Mouse (Mus musculus) left cerebral cortex, postnatal 4 days (tissue): ENCODE measurements at regions not wholly inside any gene's neighbourhood (a gene's known extent, or its start where the extent isn't known, plus 50 kb on each side); places are given as distances from the start of the nearest gene placed in this dataset.

Source experiments
- DNase-seq: peaks from one replicate; pipeline ENCODE4 v3.0.0-alpha.2; 2022
- intact Hi-C: fragments of 180-260 bp; cut with DNase I; formaldehyde crosslinking; loops from one replicate; pipeline ENCODE4 v1.15.1; 2025

- no peak for DNase-seq
- intact Hi-C loops = no loop called here
These were observed 439.3 kb upstream of the Ubash3b start for GRCm38 (mm10) chr9:41600778-41601177.

- intact Hi-C loops = no loop called here
- no peak for DNase-seq
These were observed 438.4 kb upstream of the Ubash3b start for GRCm38 (mm10) chr9:41599874-41600273.

DNA sequence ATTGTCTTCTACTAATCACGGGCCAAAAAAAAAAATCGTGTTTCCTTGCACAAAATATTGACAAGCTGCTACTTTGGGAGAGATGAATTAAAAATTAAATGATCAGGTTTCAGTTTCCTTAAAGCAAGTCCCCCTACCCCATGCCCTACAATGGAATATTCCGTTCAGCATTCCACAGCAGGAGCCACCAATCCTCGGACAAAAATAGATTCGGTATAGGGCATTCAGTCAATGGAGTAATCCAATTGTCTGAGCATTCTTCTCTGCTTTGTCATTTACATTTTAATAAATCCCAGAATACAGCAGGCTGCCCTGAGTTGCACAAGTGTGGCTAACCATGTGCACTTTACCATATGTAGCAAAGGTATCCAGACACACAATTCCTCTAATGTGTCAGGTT, 434.3 kb upstream of the Ubash3b start:
- DNase-seq = no peak
- intact Hi-C loops = no loop called here

DNA sequence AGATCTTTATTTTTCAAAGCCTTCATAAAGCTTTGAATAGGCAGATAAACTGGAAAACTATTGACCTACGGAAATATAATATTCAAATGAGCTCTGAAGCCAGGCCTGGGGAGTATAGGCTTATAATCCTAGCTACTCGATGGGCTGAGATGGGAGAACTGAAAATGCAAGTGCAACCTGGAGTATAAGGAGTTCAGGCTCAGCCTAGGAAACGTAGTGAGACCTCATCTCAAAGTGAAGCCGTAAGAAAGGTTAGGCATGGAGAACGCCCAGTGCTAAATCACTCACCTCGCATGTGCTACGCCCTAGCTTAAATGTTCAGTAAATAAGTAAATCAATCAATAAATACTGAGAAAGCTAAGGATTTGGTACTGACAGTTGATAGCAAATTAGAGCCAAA, 432.5 kb upstream of the Ubash3b start:
- DNase-seq = no peak
- intact Hi-C loops = no loop called here

DNA sequence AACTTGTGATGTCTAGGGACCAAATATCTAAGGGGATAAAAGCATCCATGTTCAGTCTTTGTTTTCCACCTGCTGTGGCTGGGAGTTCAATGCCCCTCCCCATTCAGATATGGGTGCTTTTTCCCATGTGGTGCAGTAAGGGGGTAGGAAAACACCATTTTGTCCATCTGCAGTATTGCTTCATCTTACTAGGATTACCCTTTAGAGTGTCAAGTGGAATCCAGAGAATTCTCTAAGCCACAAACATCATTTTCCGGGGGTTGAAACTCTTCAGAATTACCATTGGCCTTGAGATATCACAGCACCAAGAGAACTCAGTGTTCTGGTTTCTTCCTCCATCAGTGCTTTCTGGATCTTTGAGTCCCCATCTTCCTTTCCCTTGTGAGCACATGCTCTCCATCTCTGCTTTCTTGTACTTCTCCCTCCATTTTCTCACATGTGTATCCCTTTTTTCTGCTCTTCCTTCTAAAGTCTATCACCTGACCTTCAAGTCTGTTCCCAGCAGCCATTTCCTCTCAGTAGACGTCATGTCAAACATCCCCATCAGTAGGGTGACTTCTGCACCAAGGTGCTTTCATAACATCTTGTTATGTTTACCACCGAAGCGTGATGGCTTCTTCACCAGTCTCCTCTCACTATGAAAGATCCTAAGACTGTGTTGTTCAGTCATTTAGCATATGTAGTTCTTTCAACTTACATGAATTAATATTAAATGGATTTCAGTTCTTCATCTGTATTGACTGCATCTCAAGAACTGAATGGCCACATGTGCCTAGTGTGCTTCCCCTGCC, 431.6 kb upstream of the Ubash3b start:
- DNase-seq = no peak
- intact Hi-C loops = no loop called here

GRCm38 (mm10) chr9:41592101-41592500, 430.6 kb upstream of the Ubash3b start:
- intact Hi-C loops = no loop called here
- no peak for DNase-seq

DNA sequence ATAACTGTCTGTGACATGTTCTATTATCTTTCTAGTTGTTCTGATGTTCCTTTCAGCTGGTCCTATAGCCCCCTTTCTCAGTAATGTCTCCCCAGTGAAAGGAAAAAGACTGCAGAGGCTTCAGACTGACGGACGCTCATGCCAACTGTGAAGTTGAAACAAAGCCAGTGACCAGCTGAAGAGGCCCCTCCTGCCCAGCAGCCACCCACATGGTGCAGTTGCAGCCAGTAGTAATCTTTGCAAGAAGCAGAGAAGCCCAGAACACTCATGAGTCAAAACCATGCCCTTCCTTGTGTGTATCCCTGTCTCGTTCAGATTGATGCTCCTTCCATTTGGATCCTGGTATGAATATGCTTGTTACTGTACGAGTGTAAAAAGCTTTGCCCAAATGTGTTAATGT, 428.7 kb upstream of the Ubash3b start:
- DNase-seq = peak; percentile 78
- intact Hi-C loops = no loop called here

DNA sequence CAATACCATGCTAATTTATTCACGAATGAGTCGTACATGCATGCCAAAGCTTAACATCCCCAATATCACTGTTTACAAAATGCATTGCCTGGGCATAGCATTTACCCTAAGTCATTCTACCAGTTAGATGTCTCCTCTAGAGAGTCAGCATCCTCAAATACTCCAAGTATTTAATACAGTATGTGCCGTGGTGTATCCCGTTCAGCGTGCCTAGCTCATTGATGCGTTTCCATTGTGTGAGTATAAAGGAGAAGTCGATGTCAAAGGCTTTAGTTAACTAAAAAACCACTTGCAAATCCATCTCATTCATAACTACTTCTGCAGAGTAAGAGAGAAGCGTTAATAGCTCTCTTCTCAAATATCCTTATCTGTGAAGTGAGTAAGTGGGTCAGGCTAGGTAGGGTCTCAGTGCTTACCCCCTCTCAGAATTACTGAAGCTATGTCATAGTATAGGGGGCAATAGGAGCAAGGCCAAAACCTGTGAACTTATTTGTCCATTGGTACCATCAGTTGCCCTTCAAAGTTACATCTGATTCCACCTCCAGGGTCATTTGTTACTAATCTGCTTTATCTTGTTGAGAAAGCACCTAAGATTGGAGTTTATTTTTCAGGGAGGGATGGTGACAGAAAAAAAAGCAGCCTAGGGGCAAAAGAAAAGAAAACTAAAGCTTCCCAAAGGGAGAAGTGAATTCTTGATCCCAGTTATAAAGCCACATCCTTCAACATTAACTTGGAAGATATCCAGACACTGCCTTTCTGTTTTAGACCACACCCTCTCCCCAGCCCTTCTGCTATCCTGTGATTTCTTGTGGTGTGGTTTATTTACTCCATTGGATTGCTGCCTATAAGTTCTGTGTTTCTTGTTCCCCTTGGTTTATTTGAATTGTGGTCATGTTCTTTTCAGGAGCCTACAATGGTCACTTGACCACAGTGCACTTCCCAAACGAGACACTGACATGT, 427.2 kb upstream of the Ubash3b start:
- DNase-seq = no peak
- intact Hi-C loops = loop anchor here (5.0 kb wide), 2 partner anchors 304 to 361 kb away; no protein-coding TSS in a partner anchor

- intact Hi-C loops = loop anchor here (5.0 kb wide), 2 partner anchors 305 to 360 kb away; no protein-coding TSS in a partner anchor
- no peak for DNase-seq
These were observed 426.3 kb upstream of the Ubash3b start for GRCm38 (mm10) chr9:41587762-41588161.

- no peak for DNase-seq
- intact Hi-C loops = loop anchor here (5.0 kb wide), 2 partner anchors 305 to 360 kb away; no protein-coding TSS in a partner anchor
These were observed 425.6 kb upstream of the Ubash3b start for GRCm38 (mm10) chr9:41586966-41587570.

DNA sequence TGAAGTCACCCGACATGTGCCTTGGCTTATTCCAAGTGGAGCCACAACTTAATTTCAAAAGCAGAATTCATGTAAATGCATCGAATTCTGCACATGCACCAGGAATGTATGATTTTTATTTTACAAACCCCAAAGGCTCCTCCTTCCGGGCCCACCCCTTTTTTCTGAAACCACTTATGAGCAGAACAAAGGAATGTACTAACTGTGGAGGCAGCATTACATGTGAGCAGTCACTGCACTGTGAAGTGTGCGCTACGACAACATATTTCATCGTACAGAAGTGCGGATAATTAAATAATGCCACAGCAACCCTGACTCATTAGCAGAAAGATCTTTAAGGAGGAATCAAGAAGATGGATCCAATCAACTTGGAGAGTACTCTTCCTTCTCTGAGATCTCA, 424.8 kb upstream of the Ubash3b start:
- intact Hi-C loops = loop anchor here (5.0 kb wide), 2 partner anchors 306 to 359 kb away; no protein-coding TSS in a partner anchor
- no peak for DNase-seq

DNA sequence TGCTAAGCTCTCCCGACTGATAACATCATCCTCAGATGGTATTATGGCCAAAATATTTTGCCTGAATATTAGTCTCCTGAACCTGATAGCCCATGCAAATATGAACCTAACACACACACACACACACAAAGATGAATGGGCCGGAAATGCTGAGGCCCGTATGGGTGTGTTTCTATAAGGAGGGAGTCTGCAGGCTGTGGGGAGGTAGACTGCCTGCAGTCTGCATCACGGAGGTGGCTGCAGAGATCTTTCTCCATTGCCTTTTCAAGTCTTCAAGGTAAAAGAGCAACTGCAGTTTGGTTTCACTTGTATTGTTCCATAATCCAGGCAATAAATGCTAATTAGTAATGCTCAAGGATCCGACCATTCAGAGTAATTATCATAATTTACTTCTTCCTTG, 424.3 kb upstream of the Ubash3b start:
- no peak for DNase-seq
- intact Hi-C loops = loop anchor here (2.0 to 5.0 kb wide), 3 partner anchors 307 to 365 kb away; no protein-coding TSS in a partner anchor

DNA sequence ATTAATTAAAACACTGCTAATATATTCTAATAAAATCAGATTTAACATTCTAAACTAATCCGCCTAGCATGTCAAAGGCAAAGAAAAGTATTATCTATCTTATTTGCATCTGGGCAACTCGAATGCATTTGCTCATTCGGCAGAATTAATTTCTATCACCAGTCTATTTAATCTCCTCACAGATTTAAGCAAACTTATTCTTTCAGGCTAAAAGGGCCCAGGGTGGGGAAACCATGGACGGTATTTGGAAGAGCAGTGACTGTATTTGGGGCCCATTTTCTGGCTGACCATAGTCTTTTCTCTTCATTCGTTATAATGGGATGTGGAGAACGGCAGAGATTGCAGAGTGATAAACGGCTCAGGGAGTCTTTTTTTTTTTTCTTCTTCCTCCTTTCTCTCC, 423.5 kb upstream of the Ubash3b start:
- no peak for DNase-seq
- intact Hi-C loops = loop anchor here (2.0 to 5.0 kb wide), 3 partner anchors 307 to 366 kb away; no protein-coding TSS in a partner anchor

- intact Hi-C loops = loop anchor here (2.0 to 5.0 kb wide), 2 partner anchors 153 to 367 kb away; no protein-coding TSS in a partner anchor
- no peak for DNase-seq
These were observed 422.3 kb upstream of the Ubash3b start for GRCm38 (mm10) chr9:41583711-41584329.

DNA sequence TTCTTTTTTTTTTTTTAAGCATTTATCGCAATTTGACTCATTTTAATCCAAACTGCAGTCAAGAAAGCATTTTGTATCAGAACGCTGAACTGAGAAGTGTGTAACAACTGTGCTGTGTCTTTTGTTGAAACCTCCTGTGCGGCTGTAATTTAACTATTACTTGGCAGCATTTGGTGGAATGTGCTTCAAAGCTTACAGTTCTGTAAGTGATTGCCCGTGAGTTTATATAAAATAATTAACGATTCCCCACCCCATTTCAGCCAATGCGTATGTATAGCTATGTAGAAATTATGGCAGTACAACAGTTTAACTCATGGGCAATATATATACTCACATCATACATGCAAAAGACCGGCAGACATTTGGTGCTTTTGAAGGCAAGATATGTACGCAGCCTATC, 421.8 kb upstream of the Ubash3b start:
- intact Hi-C loops = loop anchor here (5.0 kb wide), 1 partner anchor 154 kb away; no protein-coding TSS in a partner anchor
- DNase-seq = no peak

DNA sequence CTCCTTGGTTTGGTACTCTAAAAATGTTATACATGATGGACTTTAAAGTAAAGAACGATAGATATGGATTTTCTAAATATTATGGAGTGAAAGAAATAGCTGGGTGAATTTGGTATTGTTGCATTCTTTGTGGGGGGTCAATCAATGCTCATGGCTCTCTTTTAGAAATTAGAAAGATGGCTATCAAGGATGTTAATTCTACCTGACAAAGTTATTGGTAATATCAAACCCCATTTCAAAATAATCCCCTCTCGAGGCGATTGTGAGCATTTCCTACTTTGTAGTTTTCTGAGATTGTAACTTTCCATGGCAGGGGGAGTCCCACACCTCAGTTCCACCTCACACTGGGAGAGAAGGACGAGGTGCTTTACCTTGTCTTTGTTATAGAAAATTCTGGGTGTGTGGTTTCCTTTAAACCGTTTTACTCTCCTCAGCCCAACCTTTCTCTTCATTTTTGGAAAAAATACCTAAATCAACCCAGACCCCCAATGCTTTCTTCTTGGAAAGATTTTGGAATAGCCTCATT, 421.3 kb upstream of the Ubash3b start:
- DNase-seq = no peak
- intact Hi-C loops = loop anchor here (5.0 kb wide), 1 partner anchor 155 kb away; no protein-coding TSS in a partner anchor

DNA sequence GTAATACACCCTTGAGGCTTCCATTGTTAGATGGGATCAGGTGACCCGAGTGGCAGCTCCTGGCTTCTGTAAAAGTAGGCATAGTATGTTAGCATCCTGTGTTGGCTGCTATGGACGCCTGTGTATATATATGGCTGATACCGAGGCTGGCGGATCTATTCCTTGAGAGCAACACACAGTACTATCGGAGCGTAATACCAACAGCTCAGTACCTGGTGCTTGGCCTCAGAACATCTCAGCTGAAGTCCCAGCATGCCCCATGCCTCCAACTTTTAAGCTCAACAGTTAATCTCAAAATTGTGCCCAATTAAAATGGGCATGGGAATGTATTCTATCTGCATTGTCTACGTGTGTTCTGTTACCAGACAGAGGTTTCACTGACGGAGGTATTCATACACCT, 420.7 kb upstream of the Ubash3b start:
- DNase-seq = no peak
- intact Hi-C loops = loop anchor here (5.0 kb wide), 1 partner anchor 155 kb away; no protein-coding TSS in a partner anchor

DNA sequence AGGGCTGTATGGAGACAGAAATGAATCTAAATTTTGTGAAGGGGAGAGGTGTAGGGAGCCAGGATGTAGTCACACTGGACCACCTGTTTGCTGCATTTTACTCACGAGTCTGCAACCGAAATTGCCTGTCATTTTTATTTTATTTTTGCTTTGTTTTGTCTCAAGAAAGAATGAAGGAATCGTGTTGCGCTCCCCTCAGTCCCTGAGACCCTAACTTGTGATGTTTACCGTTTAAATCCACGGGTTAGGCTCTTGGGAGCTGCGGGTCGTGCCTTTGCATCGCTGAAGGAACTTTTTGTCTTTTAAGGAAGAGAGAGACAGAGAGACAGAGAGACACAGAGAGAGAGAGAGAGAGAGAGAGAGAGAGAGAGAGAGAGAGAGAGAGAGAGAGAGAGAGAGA, 420.2 kb upstream of the Ubash3b start:
- no peak for DNase-seq
- intact Hi-C loops = loop anchor here (2.0 to 5.0 kb wide), 2 partner anchors 156 to 205 kb away; no protein-coding TSS in a partner anchor

DNA sequence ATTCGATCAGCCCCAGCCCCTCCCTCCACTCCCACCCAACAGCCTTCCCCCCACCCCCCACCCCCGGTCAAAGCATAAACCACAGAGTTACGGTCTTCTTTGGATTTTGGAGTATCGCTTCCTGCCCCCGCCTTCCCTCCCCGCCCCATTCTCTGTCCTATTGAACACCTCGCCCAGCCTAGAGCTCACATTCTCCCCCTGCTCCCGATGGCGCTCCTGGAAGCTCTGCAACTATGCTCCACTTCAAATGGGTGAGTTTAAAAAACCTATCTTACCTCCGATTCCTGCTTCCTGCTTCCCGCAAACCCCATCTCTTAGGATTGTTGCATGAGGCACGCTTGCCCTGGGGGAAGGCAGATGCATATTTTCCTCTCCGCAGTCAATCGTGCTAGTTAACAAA, 419.7 kb upstream of the Ubash3b start:
- DNase-seq = peak; percentile 41
- intact Hi-C loops = loop anchor here (2.0 to 5.0 kb wide), 2 partner anchors 156 to 204 kb away; no protein-coding TSS in a partner anchor

DNA sequence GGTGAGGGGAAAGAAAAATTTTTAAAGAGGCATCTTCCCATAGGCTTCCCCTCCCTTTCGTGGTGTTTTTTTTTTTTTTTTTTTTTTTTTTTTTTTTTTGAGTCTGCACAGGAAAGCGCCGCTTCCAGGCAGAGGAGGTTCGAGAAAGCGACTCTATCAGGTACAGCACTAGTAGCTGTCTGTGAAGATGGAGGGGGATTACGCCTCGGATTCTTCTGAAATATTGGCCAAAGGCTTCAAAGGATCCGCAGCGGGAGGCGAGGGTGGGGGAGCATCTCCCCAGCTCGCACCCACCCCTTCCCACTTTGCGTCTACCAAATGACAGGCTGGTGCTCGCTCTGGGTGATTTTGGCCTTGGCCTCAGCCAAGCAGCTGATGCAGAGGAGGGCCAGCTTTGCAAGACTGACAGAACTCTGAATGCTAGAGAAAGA, 419.1 kb upstream of the Ubash3b start:
- intact Hi-C loops = loop anchor here (2.0 to 5.0 kb wide), 2 partner anchors 157 to 204 kb away; no protein-coding TSS in a partner anchor
- DNase-seq = peak; percentile 90
